Mouse (Mus musculus): ENCODE results near the gene Elp5.

DNA sequence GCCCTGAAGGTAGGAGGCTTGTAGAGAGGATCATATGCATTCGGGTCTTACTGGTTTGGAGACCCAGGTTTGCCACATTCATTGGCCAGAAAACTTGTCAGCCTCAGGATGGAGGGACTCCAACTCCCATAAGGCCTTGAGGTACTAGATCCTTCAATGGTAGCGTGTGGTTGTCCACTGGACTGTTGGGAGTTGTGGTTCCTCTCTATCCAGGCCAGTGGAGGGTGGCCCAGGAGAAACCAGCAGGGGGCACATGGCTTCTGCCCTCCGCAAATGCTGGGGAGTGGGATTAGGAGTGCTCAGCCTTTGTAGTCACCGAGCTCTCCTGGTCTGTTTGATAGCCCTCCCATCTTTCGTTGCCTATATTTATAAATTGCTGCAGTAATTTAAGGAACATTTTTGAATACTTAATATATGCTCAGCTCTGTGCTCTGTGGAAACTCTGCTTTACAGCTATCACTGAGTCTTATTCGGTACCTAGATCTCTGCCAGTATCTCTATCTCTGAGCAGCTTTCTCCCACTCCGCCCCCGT, 38.5 kb upstream of the Elp5 start:
- no peak for TF ChIP-seq GATA1 (IDR thresholded peaks at IDR 0.05; ENCODE audit: low read length)
- no peak for TF ChIP-seq TAL1 (IDR thresholded peaks at IDR 0.05; ENCODE audit: low read length)
